Mouse (Mus musculus): ENCODE measurements around the gene Ppara.

GRCm38 (mm10) chr15:85734571-85735033 lies at the start of gene Ppara:
- no peak for TF ChIP-seq POLR2A (IDR thresholded peaks at IDR 0.05; ENCODE audit: borderline replicate concordance, insufficient read depth, low read length)
- no peak for TF ChIP-seq CTCF (IDR thresholded peaks at IDR 0.05; ENCODE audit: borderline replicate concordance, insufficient read depth, low read depth, low read length)
